Mouse (Mus musculus) spleen, embryonic (tissue): ENCODE results near the gene Cbx3.

Experiments used
- CTCF ChIA-PET: fragments of 350-600 bp; sonication (Branson Sonifier 250); formaldehyde crosslinking; loops from one replicate; lab custom pipeline; 2022; lab: Charles Lee

Cbx3 gene

DNA sequence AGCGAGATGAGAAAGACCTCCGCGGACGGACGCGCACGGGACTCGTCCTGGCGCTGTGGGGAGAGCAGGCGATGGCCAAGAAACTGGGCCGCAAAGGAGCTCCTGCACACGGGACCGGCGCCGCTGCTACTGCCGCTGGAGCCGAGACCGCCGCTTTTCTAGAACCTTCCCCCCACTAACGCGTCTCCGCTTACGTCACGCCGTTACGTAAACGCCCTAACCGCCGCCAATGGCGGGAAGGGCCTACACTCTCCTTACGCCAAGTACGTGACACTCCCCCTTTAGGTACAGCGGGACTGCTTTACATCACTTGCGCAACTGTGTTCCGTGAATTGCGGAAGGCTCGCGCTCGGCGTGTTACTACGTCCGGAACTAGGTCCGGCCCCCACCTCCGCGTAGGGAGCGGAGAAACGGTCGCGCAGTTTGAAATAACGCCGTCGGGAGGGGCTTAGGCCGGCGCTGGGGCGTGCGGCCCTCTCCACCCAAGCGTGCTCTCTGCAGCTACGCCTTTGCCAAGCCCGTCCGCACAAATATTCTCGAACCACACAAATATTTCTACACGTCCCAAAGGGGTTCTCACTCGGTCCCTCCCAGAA lies 347 bp upstream of the Cbx3 start, which contains the start of gene Hnrnpa2b1:
Gene Hnrnpa2b1, minus strand, starts transcription at position 180 of the 596 bp plus-strand sequence.
- CTCF ChIA-PET, result no interaction called here

GRCm38 (mm10) chr6:51471179-51471505 lies 982 bp downstream of the Cbx3 start:
- CTCF ChIA-PET, result interaction anchor here (0.5 to 0.6 kb wide), 2 partner anchors 25 to 28 kb away, joined by 3 to 6 read pairs; no protein-coding TSS in a partner anchor

- CTCF ChIA-PET, result no interaction called here
Observed at GRCm38 (mm10) chr6:51471782-51472181, 1.6 kb downstream of the Cbx3 start.

GRCm38 (mm10) chr6:51472213-51472612 lies 2.1 kb downstream of the Cbx3 start:
- CTCF ChIA-PET, result no interaction called here

- CTCF ChIA-PET, result no interaction called here
Observed at GRCm38 (mm10) chr6:51479136-51479731, 9.1 kb downstream of the Cbx3 start.

GRCm38 (mm10) chr6:51481548-51481947 lies 11.4 kb downstream of the Cbx3 start:
- CTCF ChIA-PET, result interaction anchor here (0.6 kb wide), 1 partner anchor 328 kb away, joined by 7 read pairs; no protein-coding TSS in a partner anchor

- CTCF ChIA-PET, result interaction anchor here (0.6 kb wide), 1 partner anchor 28 kb away, joined by 3 read pairs; no protein-coding TSS in a partner anchor
Observed at GRCm38 (mm10) chr6:51483861-51484260, 13.7 kb downstream of the Cbx3 start.

DNA sequence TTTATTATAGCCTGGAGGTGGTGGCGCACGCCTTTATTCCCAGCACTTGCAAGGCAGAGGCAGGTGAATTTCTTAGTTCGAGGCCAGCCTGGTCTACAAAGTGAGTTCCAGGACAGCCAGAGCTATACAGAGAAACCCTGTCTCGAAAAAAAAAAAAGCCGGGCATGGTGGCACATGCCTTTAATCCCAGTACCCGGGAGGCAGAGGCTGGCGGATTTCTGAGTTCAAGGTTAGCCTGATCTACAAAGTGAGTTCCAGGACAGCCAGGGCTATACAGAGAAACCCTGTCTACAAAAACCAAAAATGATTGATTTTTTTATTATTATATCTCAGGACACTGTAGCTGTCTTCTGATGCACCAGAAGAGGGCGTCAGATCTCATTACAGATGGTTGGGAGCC lies 14.4 kb downstream of the Cbx3 start:
- CTCF ChIA-PET, result interaction anchor here (0.6 kb wide), 1 partner anchor 27 kb away, joined by 3 read pairs; no protein-coding TSS in a partner anchor

DNA sequence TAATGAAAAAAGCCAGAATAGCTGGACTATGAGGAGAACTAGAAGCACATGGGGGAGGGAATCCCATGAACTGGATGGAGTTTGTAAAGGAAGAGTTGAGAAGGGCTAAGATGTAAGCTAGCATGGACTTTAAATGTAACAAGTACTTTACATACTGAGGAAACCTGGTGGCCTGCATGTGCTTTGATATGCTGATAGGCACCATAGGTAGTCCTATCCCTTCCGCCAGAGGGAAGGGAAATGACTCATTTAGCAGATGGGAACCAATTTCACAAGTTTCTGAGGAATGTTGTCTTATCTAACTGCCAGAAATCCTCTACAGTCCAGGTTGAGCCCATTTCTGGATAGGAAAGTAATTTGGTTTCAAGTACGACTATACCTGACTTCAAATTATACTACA lies 15.5 kb downstream of the Cbx3 start:
- CTCF ChIA-PET, result interaction anchor here (0.7 kb wide), 1 partner anchor 12 kb away, joined by 9 read pairs; no protein-coding TSS in a partner anchor

DNA sequence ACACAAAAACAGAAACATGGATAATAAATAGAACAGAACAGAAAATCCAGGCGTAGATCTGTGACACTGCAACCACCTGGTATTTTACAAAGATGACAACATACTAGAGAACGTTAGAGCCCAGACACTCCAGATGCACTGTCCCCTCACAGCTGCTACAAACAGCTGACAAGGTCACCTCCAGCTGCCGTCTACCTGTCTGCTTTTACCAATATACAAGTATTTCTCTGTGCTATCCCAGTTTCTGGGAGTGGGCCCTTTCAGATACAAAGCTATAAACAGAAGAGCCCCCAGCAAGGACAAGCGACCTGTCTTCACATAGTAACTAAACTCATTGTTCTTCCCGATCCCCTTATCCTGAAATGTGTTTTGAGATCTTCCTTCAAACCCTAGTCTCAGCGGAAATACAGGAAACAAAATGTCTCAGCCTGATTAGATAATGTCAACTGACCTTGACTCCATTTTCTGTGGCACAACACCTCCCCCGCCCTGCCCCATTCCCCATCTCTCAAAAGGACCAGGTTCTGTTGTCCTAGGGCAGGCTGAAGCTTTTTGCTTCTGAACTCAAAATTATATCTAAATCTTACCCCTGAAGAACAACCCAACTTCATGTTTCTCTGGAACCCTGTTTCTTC lies 16.0 kb downstream of the Cbx3 start:
- CTCF ChIA-PET, result interaction anchor here (0.5 to 0.7 kb wide), 2 partner anchors 11 to 70 kb away, joined by 3 to 9 read pairs; no protein-coding TSS in a partner anchor

- CTCF ChIA-PET, result interaction anchor here (0.5 kb wide), 1 partner anchor 70 kb away, joined by 3 read pairs; no protein-coding TSS in a partner anchor
Observed at GRCm38 (mm10) chr6:51486731-51487130, 16.6 kb downstream of the Cbx3 start.

DNA sequence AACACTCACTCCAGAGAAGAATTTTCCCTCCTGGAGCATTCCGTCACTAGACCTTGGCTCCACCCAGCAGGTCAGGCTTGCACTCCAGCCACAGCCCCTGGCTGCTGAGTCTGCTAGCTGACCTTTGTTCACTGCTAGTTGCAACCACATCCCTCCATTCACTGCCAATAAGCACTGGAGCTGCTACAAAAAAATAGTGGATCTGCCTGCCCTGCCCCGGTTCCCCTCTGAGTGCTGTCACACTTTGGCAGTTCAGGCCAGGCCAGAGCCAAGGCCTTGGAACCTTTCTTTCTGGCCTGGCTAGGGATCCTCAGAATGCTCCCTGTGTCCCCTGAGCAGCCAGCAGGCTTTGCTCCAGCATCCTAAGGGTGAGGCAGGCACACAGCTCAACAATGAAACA lies 19.6 kb downstream of the Cbx3 start:
- CTCF ChIA-PET, result interaction anchor here (0.5 to 0.6 kb wide), 2 partner anchors 9 to 11 kb away, joined by 5 to 10 read pairs; no protein-coding TSS in a partner anchor

- CTCF ChIA-PET, result interaction anchor here (0.6 kb wide), 1 partner anchor 12 kb away, joined by 9 read pairs; no protein-coding TSS in a partner anchor
Observed at GRCm38 (mm10) chr6:51497321-51498111, 27.4 kb downstream of the Cbx3 start.

DNA sequence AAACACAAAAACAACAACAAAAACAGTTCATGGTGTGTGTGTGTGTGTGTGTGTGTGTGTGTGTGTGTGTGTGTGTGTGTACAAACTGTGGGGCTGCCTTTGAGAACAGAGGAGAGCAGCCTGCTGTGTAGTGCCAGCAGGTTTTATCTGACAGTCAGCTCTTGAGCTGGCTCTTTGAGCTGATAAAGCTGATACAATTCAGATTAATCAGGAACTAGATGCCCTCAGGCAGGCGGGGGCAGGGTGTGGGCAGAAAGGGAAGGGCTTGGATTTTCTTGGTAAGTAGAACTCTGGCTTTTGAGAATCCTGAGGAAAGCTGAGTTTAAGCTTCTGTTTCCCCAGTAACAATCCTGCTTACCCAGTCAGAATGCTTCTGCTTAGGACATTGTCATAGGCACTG lies 35.5 kb downstream of the Cbx3 start:
- CTCF ChIA-PET, result no interaction called here

- CTCF ChIA-PET, result interaction anchor here (0.6 kb wide), 1 partner anchor 9 kb away, joined by 18 read pairs; no protein-coding TSS in a partner anchor
Observed at GRCm38 (mm10) chr6:51507556-51507955, 37.4 kb downstream of the Cbx3 start.

DNA sequence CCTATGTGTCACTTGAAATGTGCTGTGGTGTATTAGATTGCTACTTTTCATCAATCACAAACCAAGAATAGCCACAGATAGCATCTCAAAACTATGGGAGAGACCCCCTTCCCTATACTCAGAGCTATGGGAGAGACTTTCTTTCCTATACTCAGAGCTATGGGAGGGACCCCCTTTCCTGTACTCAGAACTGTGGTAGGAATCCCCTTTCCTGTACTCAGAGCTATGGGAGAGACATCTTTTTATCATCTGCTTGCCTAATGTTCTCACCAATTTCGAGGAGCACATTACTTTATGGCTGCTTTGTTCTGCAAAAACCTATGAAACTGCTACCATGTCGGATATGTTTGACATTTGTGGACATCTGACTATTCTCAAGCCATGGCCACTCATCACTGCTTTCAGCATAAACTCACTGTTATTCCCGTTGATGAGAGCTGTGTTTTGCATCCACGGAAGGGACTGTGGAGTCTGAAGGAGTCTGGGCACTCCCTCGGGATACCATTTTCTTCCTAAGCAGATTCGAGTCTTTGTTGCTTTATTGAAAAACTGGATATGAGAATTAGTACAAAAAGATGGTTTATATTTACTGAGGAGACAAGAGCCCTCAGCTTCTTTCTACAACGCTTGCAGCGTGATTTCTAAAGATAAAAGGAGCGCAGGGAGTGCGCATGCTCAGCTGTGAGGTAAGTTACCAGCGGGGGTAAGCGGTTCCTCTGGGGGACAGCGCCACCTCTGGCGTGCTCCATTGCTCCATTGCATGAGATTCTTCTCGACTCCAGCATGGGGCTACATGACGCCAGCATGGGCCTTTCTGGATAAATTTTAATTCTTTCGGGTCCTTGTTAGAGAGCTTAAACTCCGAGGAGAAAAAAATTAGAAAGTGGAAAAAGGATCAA lies 38.8 kb downstream of the Cbx3 start:
- CTCF ChIA-PET, result interaction anchor here (1.2 to 2.7 kb wide), 3 partner anchors 69 to 125 kb away, joined by 4 to 11 read pairs (median 4); no protein-coding TSS in a partner anchor

- CTCF ChIA-PET, result interaction anchor here (0.5 to 2.7 kb wide), 3 partner anchors 70 to 300 kb away, joined by 4 to 24 read pairs (median 11); no protein-coding TSS in a partner anchor
Observed at GRCm38 (mm10) chr6:51510094-51510493, 39.9 kb downstream of the Cbx3 start.

DNA sequence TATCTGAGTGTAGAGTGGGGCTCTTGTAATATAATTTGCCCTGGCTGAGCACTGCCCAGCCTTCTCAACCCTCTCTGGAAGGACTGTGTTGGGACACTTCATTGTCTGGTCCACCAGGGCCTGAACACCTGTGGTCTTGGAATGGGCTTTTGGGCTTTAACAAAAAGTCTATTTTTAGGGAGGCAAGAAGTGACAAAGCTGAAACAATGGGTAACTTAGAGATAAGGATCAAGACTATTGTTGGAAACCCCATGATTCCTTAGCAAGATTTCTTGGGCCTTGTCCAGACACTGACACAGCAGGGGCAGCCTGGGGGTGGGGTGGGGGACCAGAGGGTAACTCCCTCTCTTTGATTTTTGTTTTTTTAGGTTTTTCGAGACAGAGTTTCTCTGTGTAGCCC lies 40.8 kb downstream of the Cbx3 start:
- CTCF ChIA-PET, result interaction anchor here (0.7 kb wide), 1 partner anchor 69 kb away, joined by 3 read pairs; no protein-coding TSS in a partner anchor

- CTCF ChIA-PET, result no interaction called here
Observed at GRCm38 (mm10) chr6:51513745-51514144, 43.6 kb downstream of the Cbx3 start.

GRCm38 (mm10) chr6:51514860-51515259 lies 44.7 kb downstream of the Cbx3 start:
- CTCF ChIA-PET, result interaction anchor here (0.6 kb wide), 2 partner anchors 61 to 165 kb away, joined by 3 to 7 read pairs; no protein-coding TSS in a partner anchor
